Comparison of ENCODE assay signal across 8 mouse cellular contexts in genomic region chr2:60747590-60747989, GRCm38 (mm10). TPM values are rescaled to one million over a fixed set of nuclear protein-coding genes. Genes with fewer than 3 reads are reported as not detected.
DNase-seq lines count a peak whose midpoint lies in the region; ATAC-seq and TF ChIP-seq lines count a peak whose summit lies in the region.

No protein-coding gene starts in this region.

- H3K9me3 ChIP-seq in heart, embryonic 11.5 days (replicated peaks; ENCODE audit: control insufficient read depth, low read length), result no peaks in the 10 kb centered on the region
- H3K9me3 ChIP-seq in liver, embryonic 11.5 days (ENCODE audit: control insufficient read depth, low read length), result no peaks in the 10 kb centered on the region

- H3K27ac ChIP-seq in heart, embryonic 11.5 days (ENCODE audit: low read depth, low read length), result 0 out of 2 replicates have a peak overlapping the region, but pooled peaks have one; percentile 32
- H3K27ac ChIP-seq in liver, embryonic 11.5 days (ENCODE audit: low read depth, low read length), result no peak overlapping the region
- no peak overlapping the region for H3K27ac ChIP-seq in cerebellum, adult 2 months (ENCODE audit: insufficient read depth, low read length)

- no peaks in the 10 kb centered on the region for H3K27me3 ChIP-seq in heart, embryonic 11.5 days (ENCODE audit: control insufficient read depth, insufficient read depth, low read length)
- H3K27me3 ChIP-seq in liver, embryonic 11.5 days (replicated peaks; ENCODE audit: control insufficient read depth, insufficient read depth, low read length), result no peaks in the 10 kb centered on the region
- H3K27me3 ChIP-seq in cerebellum, adult 2 months (ENCODE audit: control insufficient read depth, insufficient read depth, low read length), result no peaks in the 10 kb centered on the region

- peaks cover 4% of the 10 kb centered on the region; the same call in 1 of the 2 replicates for H3K36me3 ChIP-seq in heart, embryonic 11.5 days (ENCODE audit: control insufficient read depth, insufficient read depth, low read length)
- no peaks in the 10 kb centered on the region for H3K36me3 ChIP-seq in liver, embryonic 11.5 days (ENCODE audit: control insufficient read depth, insufficient read depth, low read length)

- H3K4me3 ChIP-seq in heart, embryonic 11.5 days (ENCODE audit: low read depth, low read length), result no peak overlapping the region
- no peak overlapping the region for H3K4me3 ChIP-seq in liver, embryonic 11.5 days (ENCODE audit: low read depth, low read length)
- H3K4me3 ChIP-seq in cerebellum, adult 2 months (replicated peaks; ENCODE audit: insufficient read depth, low read depth, low read length), result no peak overlapping the region

- ATAC-seq in heart, embryonic 11.5 days (replicated peaks; ENCODE audit: insufficient number of reproducible peaks, low FRiP score, low TSS enrichment), result peak; percentile 29; the same call in 1 of the 2 replicates
- no peak for ATAC-seq in liver, embryonic 11.5 days (replicated peaks; ENCODE audit: low FRiP score)

- no peak for TF ChIP-seq CTCF in cerebellum, adult 2 months (IDR thresholded peaks at IDR 0.05; ENCODE audit: borderline replicate concordance, insufficient read depth, low read depth, low read length)

- peaks cover 9% of the 10 kb centered on the region; the same call in 1 of the 2 replicates for H3K4me1 ChIP-seq in heart, embryonic 11.5 days (ENCODE audit: control insufficient read depth, insufficient read depth, low read length)
- H3K4me1 ChIP-seq in liver, embryonic 11.5 days (replicated peaks; ENCODE audit: control insufficient read depth, insufficient read depth, low read length), result no peaks in the 10 kb centered on the region
- no peaks in the 10 kb centered on the region for H3K4me1 ChIP-seq in cerebellum, adult 2 months (ENCODE audit: control insufficient read depth, insufficient read depth, low read length)

- 34% methylated on average over 3 of the region's 3 CpGs for WGBS in heart, embryonic 11.5 days (ENCODE audit: insufficient replicate concordance)
- 52% methylated on average over 3 of the region's 3 CpGs for WGBS in liver, embryonic 11.5 days
- 80% methylated on average over 3 of the region's 3 CpGs for WGBS in cerebellum, adult 2 months

- H3K4me2 ChIP-seq in heart, embryonic 11.5 days, result no peak overlapping the region
- no peak overlapping the region for H3K4me2 ChIP-seq in liver, embryonic 11.5 days

- H3K9ac ChIP-seq in heart, embryonic 11.5 days (ENCODE audit: low read depth, low read length), result no peak overlapping the region
- no peak overlapping the region for H3K9ac ChIP-seq in liver, embryonic 11.5 days (ENCODE audit: low read depth, low read length)

- peak; percentile 20 for DNase-seq in adrenal gland, postnatal 14 days
- no peak for DNase-seq in adrenal gland, postnatal 36 days
- DNase-seq in NIH3T3 (ENCODE audit: low read depth), result peak; percentile 80
- DNase-seq in liver, embryonic 11.5 days (ENCODE audit: low spot score), result peak; percentile 31
- DNase-seq in cerebellum, adult 2 months, result no peak
- DNase-seq in cerebellum, postnatal 10 days, result no peak
- no peak for DNase-seq in ovary, postnatal 14 days (ENCODE audit: low spot score)

- TF ChIP-seq POLR2A in cerebellum, adult 2 months (IDR thresholded peaks at IDR 0.05; ENCODE audit: borderline replicate concordance, insufficient read depth, low read length), result no peak

RNA-seq across cellular contexts. Expression of gene Itgb6, which starts 25.1 kb away (rescaled TPM):
- not detected in 2 replicates for total RNA-seq in adrenal gland, postnatal 14 days (2021)
- total RNA-seq in adrenal gland, postnatal 36 days (2021), result not detected
- polyA plus RNA-seq in heart, embryonic 11.5 days (2014; fragmentation: Nextera tagmentation; extraction: Ambion mirVana), result 0.20 TPM in 1 of 2 replicates, not detected in the other
- polyA plus RNA-seq in liver, embryonic 11.5 days (2014; fragmentation: Nextera tagmentation; extraction: Ambion mirVana), result 0.23 and 0.34 TPM in 2 replicates
- 0.19 and 0.28 TPM in 2 replicates for polyA plus RNA-seq in cerebellum, adult 2 months (2012; rRNA removed)

Comparison
In these comparisons a context has a peak if more than half of its experiments do, and no peak if none do; other contexts are left out.
1. DNase-seq: peak in adrenal gland, postnatal 14 days (single experiment), NIH3T3 (single experiment) and liver, embryonic 11.5 days (single experiment); none in adrenal gland, postnatal 36 days (0 of 2), cerebellum, adult 2 months (0 of 2), cerebellum, postnatal 10 days (0 of 2) and ovary, postnatal 14 days (single experiment).